Mouse (Mus musculus): ENCODE results near the gene Recql5. TPM values are rescaled to one million over a fixed set of nuclear protein-coding genes. Genes with fewer than 3 reads are reported as not detected.
A peak's percentile ranks its signal among the peaks of the same experiment; 100 is the strongest.

Gene Recql5
- polyA plus RNA-seq, 1 experiment from 2014 or later = 11.1 TPM

GRCm38 (mm10) chr11:115970006-115970673, 36.9 kb upstream of the Recql5 start:
- no peaks in the 10 kb centered on the region for H3K27me3 ChIP-seq (ENCODE audit: insufficient read depth, low read length)
- H3K27ac ChIP-seq = peak overlapping the region; percentile 81
- DNase-seq (ENCODE audit: low spot score) (peak; percentile 36), ATAC-seq (replicated peaks; ENCODE audit: low FRiP score, low read depth) (peak; percentile 19; the same call in 1 of the 2 replicates)
- H3K9me3 ChIP-seq (replicated peaks; ENCODE audit: low read length) = no peaks in the 10 kb centered on the region
- peaks cover 4% of the 10 kb centered on the region; the same call in 1 of the 2 replicates for H3K4me1 ChIP-seq (replicated peaks; ENCODE audit: insufficient read depth, low read length)
- no peak for TF ChIP-seq CTCF (IDR thresholded peaks at IDR 0.05; ENCODE audit: low read depth)
- H3K9ac ChIP-seq (ENCODE audit: low read depth, low read length) = no peak overlapping the region
- no peak overlapping the region for H3K4me3 ChIP-seq (replicated peaks; ENCODE audit: low read depth, low read length)
- no peak overlapping the region for H3K4me2 ChIP-seq (ENCODE audit: low read length)
- H3K36me3 ChIP-seq (ENCODE audit: insufficient read depth, low read length) = peaks cover 15% of the 10 kb centered on the region; the same call in 1 of the 2 replicates
- 31% methylated on average over 15 of the region's 15 CpGs for WGBS

GRCm38 (mm10) chr11:115968731-115969405, 35.6 kb upstream of the Recql5 start:
- TF ChIP-seq CTCF (IDR thresholded peaks at IDR 0.05; ENCODE audit: low read depth) = no peak
- 0 out of 2 replicates have a peak overlapping the region, but pooled peaks have one; percentile 25 for H3K27ac ChIP-seq
- DNase-seq (ENCODE audit: low spot score) = peak; percentile 37

GRCm38 (mm10) chr11:115964977-115965604, 31.8 kb upstream of the Recql5 start:
- H3K9me3 ChIP-seq (replicated peaks; ENCODE audit: low read length) = no peaks in the 10 kb centered on the region
- no peak for TF ChIP-seq CTCF (IDR thresholded peaks at IDR 0.05; ENCODE audit: low read depth)
- H3K36me3 ChIP-seq (ENCODE audit: insufficient read depth, low read length) = peaks cover 62% of the 10 kb centered on the region
- no peak overlapping the region for H3K4me3 ChIP-seq (replicated peaks; ENCODE audit: low read depth, low read length)
- H3K4me2 ChIP-seq (ENCODE audit: low read length) = no peak overlapping the region
- ATAC-seq (replicated peaks; ENCODE audit: low FRiP score, low read depth) (0 out of 2 replicates have a peak, but pooled peaks have one; percentile 14), DNase-seq (ENCODE audit: low spot score) (no peak)
- H3K27me3 ChIP-seq (ENCODE audit: insufficient read depth, low read length) = no peaks in the 10 kb centered on the region
- no peak overlapping the region for H3K9ac ChIP-seq (ENCODE audit: low read depth, low read length)
- no peak overlapping the region for H3K27ac ChIP-seq
- H3K4me1 ChIP-seq (replicated peaks; ENCODE audit: insufficient read depth, low read length) = peaks cover 4% of the 10 kb centered on the region; the same call in 1 of the 2 replicates
- 82% methylated on average over 10 of the region's 10 CpGs for WGBS

More at GRCm38 (mm10) chr11:115968731-115969405, 35.6 kb upstream of the Recql5 start:
- H3K4me1 ChIP-seq (replicated peaks; ENCODE audit: insufficient read depth, low read length) = peaks cover 4% of the 10 kb centered on the region; the same call in 1 of the 2 replicates
- no peak overlapping the region for H3K4me3 ChIP-seq (replicated peaks; ENCODE audit: low read depth, low read length)
- H3K36me3 ChIP-seq (ENCODE audit: insufficient read depth, low read length) = peaks cover 26% of the 10 kb centered on the region
- H3K9ac ChIP-seq (ENCODE audit: low read depth, low read length) = no peak overlapping the region
- 53% methylated on average over 5 of the region's 5 CpGs for WGBS
- no peaks in the 10 kb centered on the region for H3K27me3 ChIP-seq (ENCODE audit: insufficient read depth, low read length)
- ATAC-seq (replicated peaks; ENCODE audit: low FRiP score, low read depth) = no peak
- H3K9me3 ChIP-seq (replicated peaks; ENCODE audit: low read length) = no peaks in the 10 kb centered on the region
- H3K4me2 ChIP-seq (ENCODE audit: low read length) = no peak overlapping the region

GRCm38 (mm10) chr11:115962651-115963412, 29.6 kb upstream of the Recql5 start:
- no peak overlapping the region for H3K9ac ChIP-seq (ENCODE audit: low read depth, low read length)
- no peaks in the 10 kb centered on the region for H3K4me1 ChIP-seq (replicated peaks; ENCODE audit: insufficient read depth, low read length)
- H3K36me3 ChIP-seq (ENCODE audit: insufficient read depth, low read length) = peaks cover 72% of the 10 kb centered on the region
- H3K4me2 ChIP-seq (ENCODE audit: low read length) = no peak overlapping the region
- H3K4me3 ChIP-seq (replicated peaks; ENCODE audit: low read depth, low read length) = no peak overlapping the region
- no peak for TF ChIP-seq CTCF (IDR thresholded peaks at IDR 0.05; ENCODE audit: low read depth)
- 95% methylated on average over 9 of the region's 9 CpGs for WGBS
- H3K27me3 ChIP-seq (ENCODE audit: insufficient read depth, low read length) = no peaks in the 10 kb centered on the region
- H3K27ac ChIP-seq = no peak overlapping the region
- ATAC-seq (replicated peaks; ENCODE audit: low FRiP score, low read depth) = no peak
- DNase-seq (ENCODE audit: low spot score) = no peak
- H3K9me3 ChIP-seq (replicated peaks; ENCODE audit: low read length) = no peaks in the 10 kb centered on the region

- Histone ChIP-seq H3K4me1 (replicated peaks; ENCODE audit: insufficient read depth, low read length) (no peaks in the 10 kb centered on the region), H3K9me3 (replicated peaks; ENCODE audit: low read length) (no peaks in the 10 kb centered on the region), H3K9ac (ENCODE audit: low read depth, low read length) (no peak overlapping the region), H3K27me3 (ENCODE audit: insufficient read depth, low read length) (no peaks in the 10 kb centered on the region), H3K4me2 (ENCODE audit: low read length) (no peak overlapping the region), H3K4me3 (replicated peaks; ENCODE audit: low read depth, low read length) (no peak overlapping the region), H3K36me3 (ENCODE audit: insufficient read depth, low read length) (peaks cover 72% of the 10 kb centered on the region), H3K27ac (no peak overlapping the region)
- TF ChIP-seq CTCF (IDR thresholded peaks at IDR 0.05; ENCODE audit: low read depth) = no peak
- WGBS = 96% methylated on average over 9 of the region's 9 CpGs
- DNase-seq (ENCODE audit: low spot score) = no peak
- ATAC-seq (replicated peaks; ENCODE audit: low FRiP score, low read depth) = no peak
Measured at GRCm38 (mm10) chr11:115959018-115959417, 25.7 kb upstream of the Recql5 start.

GRCm38 (mm10) chr11:115957971-115958370, 24.7 kb upstream of the Recql5 start:
- WGBS = 59% methylated on average over 7 of the region's 7 CpGs
- ATAC-seq (replicated peaks; ENCODE audit: low FRiP score, low read depth) (no peak), DNase-seq (ENCODE audit: low spot score) (no peak)
- Histone ChIP-seq H3K4me2 (ENCODE audit: low read length) (no peak overlapping the region), H3K27ac (no peak overlapping the region), H3K36me3 (ENCODE audit: insufficient read depth, low read length) (peaks cover 63% of the 10 kb centered on the region), H3K27me3 (ENCODE audit: insufficient read depth, low read length) (no peaks in the 10 kb centered on the region), H3K4me1 (replicated peaks; ENCODE audit: insufficient read depth, low read length) (no peaks in the 10 kb centered on the region), H3K9me3 (replicated peaks; ENCODE audit: low read length) (no peaks in the 10 kb centered on the region), H3K9ac (ENCODE audit: low read depth, low read length) (no peak overlapping the region), H3K4me3 (replicated peaks; ENCODE audit: low read depth, low read length) (no peak overlapping the region)
- TF ChIP-seq CTCF (IDR thresholded peaks at IDR 0.05; ENCODE audit: low read depth) = no peak

Measured in kidney, postnatal 0 days (tissue).